Mouse (Mus musculus): ENCODE results near the gene Myl3. TPM values are rescaled to one million over a fixed set of nuclear protein-coding genes. Genes with fewer than 3 reads are reported as not detected.

Myl3 gene
- polyA plus RNA-seq, 1 experiment, result 0.94 TPM

- no peak overlapping the region for H3K4me3 ChIP-seq (ENCODE audit: extremely low read depth, insufficient read depth, insufficient read length)
- H3K36me3 ChIP-seq (ENCODE audit: control insufficient read depth, insufficient read depth, low read length), result no peaks in the 10 kb centered on the region
- TF ChIP-seq POLR2A (IDR thresholded peaks at IDR 0.05; ENCODE audit: low read depth, low read length) (no peak), CTCF (IDR thresholded peaks at IDR 0.05; ENCODE audit: extremely low read depth, insufficient read depth, insufficient read length, insufficient replicate concordance) (no peak)
- WGBS, result 90% methylated on average over 5 of the region's 5 CpGs
- H3K27ac ChIP-seq (ENCODE audit: insufficient read depth, low read length), result no peak overlapping the region
- peaks cover 21% of the 10 kb centered on the region for H3K27me3 ChIP-seq (ENCODE audit: control insufficient read depth, insufficient read depth, low read length)
- no peak for DNase-seq (ENCODE audit: low read depth in 1 of 2, low spot score in 2 of 2)
- peaks cover 6% of the 10 kb centered on the region; the same call in 1 of the 2 replicates for H3K4me1 ChIP-seq (ENCODE audit: control insufficient read depth, insufficient read depth, insufficient read length)
These were observed 4.1 kb downstream of the Myl3 start for GRCm38 (mm10) chr9:110745752-110746151.

DNA sequence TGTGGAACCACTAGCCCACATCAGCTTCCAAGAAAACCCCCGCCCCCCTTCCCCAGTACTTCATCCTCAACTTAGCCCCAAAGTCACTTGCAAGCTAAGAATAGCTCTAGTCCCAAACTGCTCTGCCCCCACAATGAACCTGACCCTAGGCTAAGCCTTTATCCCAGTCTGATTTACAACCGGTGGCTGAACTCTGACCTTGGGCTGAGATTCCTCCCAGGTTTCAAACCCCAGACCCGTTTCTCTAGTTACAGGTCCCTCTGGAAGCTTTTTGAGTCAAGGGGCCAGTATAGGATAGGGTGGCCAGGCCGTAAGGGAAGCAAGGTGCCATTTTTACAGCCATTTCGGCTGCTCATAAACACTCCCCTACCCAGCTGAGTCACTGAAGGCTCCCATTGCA is 4.6 kb downstream of the Myl3 start:
- Histone ChIP-seq H3K27me3 (ENCODE audit: control insufficient read depth, insufficient read depth, low read length) (peaks cover 21% of the 10 kb centered on the region), H3K27ac (ENCODE audit: insufficient read depth, low read length) (no peak overlapping the region), H3K4me1 (ENCODE audit: control insufficient read depth, insufficient read depth, insufficient read length) (peaks cover 6% of the 10 kb centered on the region; the same call in 1 of the 2 replicates), H3K4me3 (ENCODE audit: extremely low read depth, insufficient read depth, insufficient read length) (no peak overlapping the region), H3K36me3 (ENCODE audit: control insufficient read depth, insufficient read depth, low read length) (no peaks in the 10 kb centered on the region)
- no peak for TF ChIP-seq POLR2A (IDR thresholded peaks at IDR 0.05; ENCODE audit: low read depth, low read length)
- TF ChIP-seq CTCF (IDR thresholded peaks at IDR 0.05; ENCODE audit: extremely low read depth, insufficient read depth, insufficient read length, insufficient replicate concordance), result no peak
- no peak for DNase-seq (ENCODE audit: low read depth in 1 of 2, low spot score in 2 of 2)
- WGBS, result 81% methylated on average over 5 of the region's 5 CpGs

DNA sequence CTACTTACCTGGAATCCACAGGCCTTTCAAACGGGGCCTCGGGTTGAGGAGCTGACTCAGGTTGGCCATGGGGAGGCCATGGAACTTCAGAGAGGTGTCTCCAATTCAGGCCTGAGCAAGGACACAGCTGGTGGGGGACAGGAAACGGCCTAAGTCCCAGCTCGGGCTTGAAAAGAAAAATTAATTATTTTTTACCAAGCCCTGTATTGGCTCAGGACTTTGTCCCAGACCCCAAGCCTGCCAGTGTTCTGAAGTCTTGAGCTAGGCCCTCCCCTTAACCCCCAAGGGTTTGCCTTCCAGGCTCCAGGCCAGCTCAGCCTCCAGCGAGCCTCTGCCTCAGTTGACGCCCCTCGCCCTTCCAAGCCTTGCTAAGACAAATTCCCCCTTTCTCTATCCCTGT is 5.3 kb downstream of the Myl3 start, which contains the start of gene Pth1r:
Pth1r (minus strand) TSS at position 185 of the 400 bp plus-strand sequence.
- no peak for DNase-seq (ENCODE audit: low read depth in 1 of 2, low spot score in 2 of 2)
- 87% methylated on average over 7 of the region's 7 CpGs for WGBS
- TF ChIP-seq CTCF (IDR thresholded peaks at IDR 0.05; ENCODE audit: extremely low read depth, insufficient read depth, insufficient read length, insufficient replicate concordance), result no peak
- TF ChIP-seq POLR2A (IDR thresholded peaks at IDR 0.05; ENCODE audit: low read depth, low read length), result no peak
- H3K27ac ChIP-seq (ENCODE audit: insufficient read depth, low read length), result no peak within 1 kb of the TSS
- peaks cover 21% of the 10 kb centered on the region for H3K27me3 ChIP-seq (ENCODE audit: control insufficient read depth, insufficient read depth, low read length)
- peaks cover 6% of the 10 kb centered on the region; the same call in 1 of the 2 replicates for H3K4me1 ChIP-seq (ENCODE audit: control insufficient read depth, insufficient read depth, insufficient read length)
- H3K4me3 ChIP-seq (ENCODE audit: extremely low read depth, insufficient read depth, insufficient read length), result no peak within 1 kb of the TSS
- H3K36me3 ChIP-seq (ENCODE audit: control insufficient read depth, insufficient read depth, low read length), result no peaks in the 10 kb centered on the region

- Histone ChIP-seq H3K4me3 (ENCODE audit: extremely low read depth, insufficient read depth, insufficient read length) (no peak overlapping the region), H3K27ac (ENCODE audit: insufficient read depth, low read length) (no peak overlapping the region), H3K27me3 (ENCODE audit: control insufficient read depth, insufficient read depth, low read length) (peaks cover 6% of the 10 kb centered on the region), H3K36me3 (ENCODE audit: control insufficient read depth, insufficient read depth, low read length) (no peaks in the 10 kb centered on the region), H3K4me1 (ENCODE audit: control insufficient read depth, insufficient read depth, insufficient read length) (no peaks in the 10 kb centered on the region)
- WGBS, result 82% methylated on average over 2 of the region's 2 CpGs
- TF ChIP-seq POLR2A (IDR thresholded peaks at IDR 0.05; ENCODE audit: low read depth, low read length), result no peak
- TF ChIP-seq CTCF (IDR thresholded peaks at IDR 0.05; ENCODE audit: extremely low read depth, insufficient read depth, insufficient read length, insufficient replicate concordance), result no peak
- no peak for DNase-seq (ENCODE audit: low read depth in 1 of 2, low spot score in 2 of 2)
These were observed 6.8 kb downstream of the Myl3 start for GRCm38 (mm10) chr9:110748451-110748850.

- Histone ChIP-seq H3K36me3 (ENCODE audit: control insufficient read depth, insufficient read depth, low read length) (no peaks in the 10 kb centered on the region), H3K4me1 (ENCODE audit: control insufficient read depth, insufficient read depth, insufficient read length) (no peaks in the 10 kb centered on the region), H3K27ac (ENCODE audit: insufficient read depth, low read length) (no peak overlapping the region), H3K27me3 (ENCODE audit: control insufficient read depth, insufficient read depth, low read length) (no peaks in the 10 kb centered on the region; the same call in 1 of the 2 replicates), H3K4me3 (ENCODE audit: extremely low read depth, insufficient read depth, insufficient read length) (no peak overlapping the region)
- no peak for DNase-seq (ENCODE audit: low read depth in 1 of 2, low spot score in 2 of 2)
- 54% methylated on average over 14 of the region's 14 CpGs for WGBS
- TF ChIP-seq POLR2A (IDR thresholded peaks at IDR 0.05; ENCODE audit: low read depth, low read length) (no peak), CTCF (IDR thresholded peaks at IDR 0.05; ENCODE audit: extremely low read depth, insufficient read depth, insufficient read length, insufficient replicate concordance) (no peak)
These were observed 8.9 kb downstream of the Myl3 start for GRCm38 (mm10) chr9:110750404-110751187.

DNA sequence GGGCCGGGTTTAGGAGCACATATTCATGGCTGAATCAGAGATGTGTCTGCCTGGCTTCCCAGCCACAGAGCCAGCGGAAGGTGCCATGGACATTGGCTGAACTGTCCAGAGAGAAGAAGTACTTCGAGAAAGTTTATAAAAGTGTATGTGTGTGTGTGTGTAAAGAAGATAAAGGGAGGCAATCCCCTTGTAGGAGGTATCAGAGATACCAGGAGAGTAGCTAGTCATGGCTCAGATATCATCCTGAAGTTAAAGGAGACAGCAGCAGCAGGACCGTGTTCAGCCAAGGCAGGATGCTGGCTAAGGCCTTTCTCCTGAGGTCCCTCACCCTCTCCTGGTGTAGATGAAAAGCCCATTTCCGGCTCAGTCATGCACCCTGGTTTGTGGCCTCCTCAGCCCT is 9.8 kb downstream of the Myl3 start:
- H3K27me3 ChIP-seq (ENCODE audit: control insufficient read depth, insufficient read depth, low read length), result no peaks in the 10 kb centered on the region
- 69% methylated on average over 5 of the region's 5 CpGs for WGBS
- H3K4me1 ChIP-seq (ENCODE audit: control insufficient read depth, insufficient read depth, insufficient read length), result no peaks in the 10 kb centered on the region
- H3K36me3 ChIP-seq (ENCODE audit: control insufficient read depth, insufficient read depth, low read length), result no peaks in the 10 kb centered on the region
- no peak for TF ChIP-seq POLR2A (IDR thresholded peaks at IDR 0.05; ENCODE audit: low read depth, low read length)
- no peak for TF ChIP-seq CTCF (IDR thresholded peaks at IDR 0.05; ENCODE audit: extremely low read depth, insufficient read depth, insufficient read length, insufficient replicate concordance)
- no peak overlapping the region for H3K27ac ChIP-seq (ENCODE audit: insufficient read depth, low read length)
- no peak for DNase-seq (ENCODE audit: low read depth in 1 of 2, low spot score in 2 of 2)
- no peak overlapping the region for H3K4me3 ChIP-seq (ENCODE audit: extremely low read depth, insufficient read depth, insufficient read length)

DNA sequence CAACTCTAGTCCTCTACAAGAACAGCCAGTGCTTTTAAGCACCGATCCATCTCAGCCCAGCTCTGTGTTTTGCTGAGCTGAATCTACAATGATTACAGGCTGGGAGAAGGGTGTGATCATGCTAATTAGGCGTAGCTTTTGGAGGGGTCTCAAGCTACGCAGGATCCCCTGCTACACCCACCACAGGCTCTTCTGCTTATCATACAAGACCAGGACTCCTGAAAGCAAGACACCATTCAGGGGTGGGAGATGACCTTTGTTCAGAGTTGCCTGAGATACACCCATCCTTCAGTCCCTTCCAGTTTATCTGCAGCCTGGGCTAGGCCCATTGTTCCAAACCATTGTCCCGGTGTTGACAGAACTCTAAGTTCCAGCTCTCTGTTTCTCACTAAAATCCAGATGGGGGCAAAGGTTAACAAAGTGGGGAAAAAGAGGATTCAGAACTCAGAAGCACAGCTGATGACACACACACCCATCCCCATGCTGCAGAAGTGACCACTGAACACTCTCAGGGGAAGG is 11.3 kb downstream of the Myl3 start:
- H3K27me3 ChIP-seq (ENCODE audit: control insufficient read depth, insufficient read depth, low read length), result no peaks in the 10 kb centered on the region
- 93% methylated on average over 4 of the region's 4 CpGs for WGBS

More for the DNA sequence above, 11.3 kb downstream of the Myl3 start:
- DNase-seq (ENCODE audit: low read depth in 1 of 2, low spot score in 2 of 2), result no peak
- no peaks in the 10 kb centered on the region for H3K4me1 ChIP-seq (ENCODE audit: control insufficient read depth, insufficient read depth, insufficient read length)
- H3K36me3 ChIP-seq (ENCODE audit: control insufficient read depth, insufficient read depth, low read length), result no peaks in the 10 kb centered on the region
- H3K4me3 ChIP-seq (ENCODE audit: extremely low read depth, insufficient read depth, insufficient read length), result no peak overlapping the region
- H3K27ac ChIP-seq (ENCODE audit: insufficient read depth, low read length), result no peak overlapping the region
- no peak for TF ChIP-seq POLR2A (IDR thresholded peaks at IDR 0.05; ENCODE audit: low read depth, low read length)
- no peak for TF ChIP-seq CTCF (IDR thresholded peaks at IDR 0.05; ENCODE audit: extremely low read depth, insufficient read depth, insufficient read length, insufficient replicate concordance)

All from spleen, adult 2 months (tissue).